Mouse (Mus musculus): ENCODE measurements around the gene Zfp609. TPM values are rescaled to one million over a fixed set of nuclear protein-coding genes. Genes with fewer than 3 reads are reported as not detected.

Gene Zfp609
- total and polyA plus RNA-seq, 3 experiments = 8.7 to 25.5 (median 23.7) TPM

- WGBS = 6% methylated on average over 1 of the region's 1 CpGs
- intact Hi-C loops (cut with DNase I) = no loop called here
- Histone ChIP-seq H3K27me3 (ENCODE audit: control insufficient read depth, insufficient read depth, low read length) (no peaks in the 10 kb centered on the region), H3K4me3 (no peak overlapping the region), H3K9ac (ENCODE audit: low read depth, low read length) (no peak overlapping the region), H3K27ac (no peak overlapping the region), H3K79me2 (replicated peaks; ENCODE audit: control insufficient read depth, insufficient read depth, low read length) (no peaks in the 10 kb centered on the region), H3K4me1 (ENCODE audit: control insufficient read depth, insufficient read depth, low read length) (peaks cover 19% of the 10 kb centered on the region), H3K36me3 (ENCODE audit: control insufficient read depth, insufficient read depth, low read length) (no peaks in the 10 kb centered on the region; the same call in 1 of the 2 replicates)
- DNase-seq = no peak
- TF ChIP-seq CTCF (IDR thresholded peaks at IDR 0.05) (no peak), POLR2A (IDR thresholded peaks at IDR 0.05; ENCODE audit: insufficient read depth, low read depth, low read length) (no peak), EP300 (IDR thresholded peaks at IDR 0.05; ENCODE audit: insufficient read depth, low read depth, low read length) (no peak)
Observed at GRCm38 (mm10) chr9:65649997-65650396, 177.4 kb downstream of the Zfp609 start.

GRCm38 (mm10) chr9:65648730-65649129 lies 178.6 kb downstream of the Zfp609 start:
- 77% methylated on average over 13 of the region's 13 CpGs for WGBS
- H3K4me1 ChIP-seq (ENCODE audit: control insufficient read depth, insufficient read depth, low read length) = peaks cover 20% of the 10 kb centered on the region

GRCm38 (mm10) chr9:65646782-65647181 lies 180.6 kb downstream of the Zfp609 start:
- Histone ChIP-seq H3K27me3 (ENCODE audit: control insufficient read depth, insufficient read depth, low read length) (no peaks in the 10 kb centered on the region), H3K36me3 (ENCODE audit: control insufficient read depth, insufficient read depth, low read length) (peaks cover 2% of the 10 kb centered on the region; the same call in 1 of the 2 replicates), H3K9ac (ENCODE audit: low read depth, low read length) (no peak overlapping the region), H3K4me1 (ENCODE audit: control insufficient read depth, insufficient read depth, low read length) (peaks cover 22% of the 10 kb centered on the region), H3K27ac (peak overlapping the region; percentile 70), H3K4me3 (no peak overlapping the region), H3K79me2 (replicated peaks; ENCODE audit: control insufficient read depth, insufficient read depth, low read length) (no peaks in the 10 kb centered on the region)
- 78% methylated on average over 2 of the region's 2 CpGs for WGBS
- no peak for DNase-seq
- TF ChIP-seq CTCF (IDR thresholded peaks at IDR 0.05) (no peak), POLR2A (IDR thresholded peaks at IDR 0.05; ENCODE audit: insufficient read depth, low read depth, low read length) (no peak), EP300 (IDR thresholded peaks at IDR 0.05; ENCODE audit: insufficient read depth, low read depth, low read length) (no peak)
- intact Hi-C loops (cut with DNase I) = no loop called here

More at GRCm38 (mm10) chr9:65648730-65649129, 178.6 kb downstream of the Zfp609 start:
- TF ChIP-seq POLR2A (IDR thresholded peaks at IDR 0.05; ENCODE audit: insufficient read depth, low read depth, low read length) = no peak
- TF ChIP-seq EP300 (IDR thresholded peaks at IDR 0.05; ENCODE audit: insufficient read depth, low read depth, low read length) = no peak
- TF ChIP-seq CTCF (IDR thresholded peaks at IDR 0.05) = no peak
- DNase-seq = no peak
- H3K27me3 ChIP-seq (ENCODE audit: control insufficient read depth, insufficient read depth, low read length) = no peaks in the 10 kb centered on the region
- no peaks in the 10 kb centered on the region; the same call in 1 of the 2 replicates for H3K36me3 ChIP-seq (ENCODE audit: control insufficient read depth, insufficient read depth, low read length)
- no peak overlapping the region for H3K4me3 ChIP-seq
- intact Hi-C loops (cut with DNase I) = no loop called here
- H3K27ac ChIP-seq = no peak overlapping the region
- H3K9ac ChIP-seq (ENCODE audit: low read depth, low read length) = no peak overlapping the region
- no peaks in the 10 kb centered on the region for H3K79me2 ChIP-seq (replicated peaks; ENCODE audit: control insufficient read depth, insufficient read depth, low read length)

GRCm38 (mm10) chr9:65645984-65646383 lies 181.4 kb downstream of the Zfp609 start:
- WGBS = 14% methylated on average over 3 of the region's 3 CpGs
- TF ChIP-seq EP300 (IDR thresholded peaks at IDR 0.05; ENCODE audit: insufficient read depth, low read depth, low read length) (no peak), POLR2A (IDR thresholded peaks at IDR 0.05; ENCODE audit: insufficient read depth, low read depth, low read length) (0 out of 2 replicates have a peak, but pooled peaks have one; percentile 42), CTCF (IDR thresholded peaks at IDR 0.05) (peak; percentile 44)
- Histone ChIP-seq H3K79me2 (replicated peaks; ENCODE audit: control insufficient read depth, insufficient read depth, low read length) (no peaks in the 10 kb centered on the region), H3K4me3 (no peak overlapping the region), H3K27me3 (ENCODE audit: control insufficient read depth, insufficient read depth, low read length) (no peaks in the 10 kb centered on the region), H3K9ac (ENCODE audit: low read depth, low read length) (peak overlapping the region; percentile 26), H3K4me1 (ENCODE audit: control insufficient read depth, insufficient read depth, low read length) (peaks cover 25% of the 10 kb centered on the region), H3K36me3 (ENCODE audit: control insufficient read depth, insufficient read depth, low read length) (peaks cover 2% of the 10 kb centered on the region; the same call in 1 of the 2 replicates), H3K27ac (peak overlapping the region; percentile 70)
- DNase-seq = peak in 1 of 2 experiments; percentile 42
- intact Hi-C loops (cut with DNase I) = no loop called here

GRCm38 (mm10) chr9:65644960-65645359 lies 182.4 kb downstream of the Zfp609 start:
- Histone ChIP-seq H3K36me3 (ENCODE audit: control insufficient read depth, insufficient read depth, low read length) (peaks cover 2% of the 10 kb centered on the region; the same call in 1 of the 2 replicates), H3K4me3 (no peak overlapping the region), H3K4me1 (ENCODE audit: control insufficient read depth, insufficient read depth, low read length) (peaks cover 20% of the 10 kb centered on the region), H3K27me3 (ENCODE audit: control insufficient read depth, insufficient read depth, low read length) (no peaks in the 10 kb centered on the region), H3K79me2 (replicated peaks; ENCODE audit: control insufficient read depth, insufficient read depth, low read length) (peaks cover under 1% of the 10 kb centered on the region; the same call in 1 of the 2 replicates), H3K9ac (ENCODE audit: low read depth, low read length) (no peak overlapping the region), H3K27ac (no peak overlapping the region; the same call in 1 of the 2 replicates)
- no peak for DNase-seq
- intact Hi-C loops (cut with DNase I) = no loop called here
- TF ChIP-seq EP300 (IDR thresholded peaks at IDR 0.05; ENCODE audit: insufficient read depth, low read depth, low read length) = no peak
- TF ChIP-seq POLR2A (IDR thresholded peaks at IDR 0.05; ENCODE audit: insufficient read depth, low read depth, low read length) = no peak
- TF ChIP-seq CTCF (IDR thresholded peaks at IDR 0.05) = no peak
- WGBS = 77% methylated on average over 4 of the region's 4 CpGs

GRCm38 (mm10) chr9:65642546-65642945 lies 184.8 kb downstream of the Zfp609 start:
- Histone ChIP-seq H3K4me1 (ENCODE audit: control insufficient read depth, insufficient read depth, low read length) (peaks cover 21% of the 10 kb centered on the region), H3K36me3 (ENCODE audit: control insufficient read depth, insufficient read depth, low read length) (peaks cover 5% of the 10 kb centered on the region; the same call in 1 of the 2 replicates), H3K9ac (ENCODE audit: low read depth, low read length) (no peak overlapping the region), H3K27me3 (ENCODE audit: control insufficient read depth, insufficient read depth, low read length) (no peaks in the 10 kb centered on the region), H3K79me2 (replicated peaks; ENCODE audit: control insufficient read depth, insufficient read depth, low read length) (peaks cover 1% of the 10 kb centered on the region; the same call in 1 of the 2 replicates), H3K4me3 (no peak overlapping the region), H3K27ac (no peak overlapping the region; the same call in 1 of the 2 replicates)
- intact Hi-C loops (cut with DNase I) = no loop called here
- DNase-seq = no peak
- no peak for TF ChIP-seq EP300 (IDR thresholded peaks at IDR 0.05; ENCODE audit: insufficient read depth, low read depth, low read length)

Other genes starting within 250 kb of the Zfp609 start
- gene Plekho2, start 247.5 kb downstream of the Zfp609 start, total RNA-seq (2021) = 10 to 100 TPM in 1 of 2 experiments, 1 to 10 TPM in 1; 9.9 to 11.1 TPM
- 16.5 and 18.8 TPM in 2 replicates for gene Plekho2, start 247.5 kb downstream of the Zfp609 start, polyA plus RNA-seq (2012; rRNA removed)
- gene Pif1, start 240.4 kb downstream of the Zfp609 start, total RNA-seq (2021) = not detected
- 0.18 and 0.23 TPM in 2 replicates for gene Pif1, start 240.4 kb downstream of the Zfp609 start, polyA plus RNA-seq (2012; rRNA removed)
- gene Rbpms2, start 197.9 kb downstream of the Zfp609 start, total RNA-seq (2021) = 10 to 100 TPM; 29.4 to 32.5 TPM
- 102 and 105 TPM in 2 replicates for gene Rbpms2, start 197.9 kb downstream of the Zfp609 start, polyA plus RNA-seq (2012; rRNA removed)
- 100 to 1,000 TPM; 202 to 218 TPM for gene Oaz2, start 159.6 kb downstream of the Zfp609 start, total RNA-seq (2021)
- 154 and 242 TPM in 2 replicates for gene Oaz2, start 159.6 kb downstream of the Zfp609 start, polyA plus RNA-seq (2012; rRNA removed)
- under 1 TPM; 0.26 to 0.32 TPM for gene Pclaf, start 62.7 kb upstream of the Zfp609 start, total RNA-seq (2021)
- gene Pclaf, start 62.7 kb upstream of the Zfp609 start, polyA plus RNA-seq (2012; rRNA removed) = 0.20 and 0.26 TPM in 2 replicates
- 10 to 100 TPM; 15.2 to 16.5 TPM for gene Trip4, start 81.2 kb upstream of the Zfp609 start, total RNA-seq (2021)
- gene Trip4, start 81.2 kb upstream of the Zfp609 start, polyA plus RNA-seq (2012; rRNA removed) = 5.9 and 8.1 TPM in 2 replicates
- gene Csnk1g1, start 81.4 kb upstream of the Zfp609 start, total RNA-seq (2021) = 10 to 100 TPM in 1 of 2 experiments, 1 to 10 TPM in 1; 8.8 to 10.8 TPM
- 3.6 and 5.9 TPM in 2 replicates for gene Csnk1g1, start 81.4 kb upstream of the Zfp609 start, polyA plus RNA-seq (2012; rRNA removed)
- 100 to 1,000 TPM; 113 to 114 TPM for gene Ppib, start 232.7 kb upstream of the Zfp609 start, total RNA-seq (2021)
- 89.9 and 102 TPM in 2 replicates for gene Ppib, start 232.7 kb upstream of the Zfp609 start, polyA plus RNA-seq (2012; rRNA removed)
- under 1 TPM; 0.70 to 0.86 TPM for gene Snx22, start 242.2 kb upstream of the Zfp609 start, total RNA-seq (2021)
- 0.70 and 0.73 TPM in 2 replicates for gene Snx22, start 242.2 kb upstream of the Zfp609 start, polyA plus RNA-seq (2012; rRNA removed)

All from heart, adult 2 months (tissue).